Mouse (Mus musculus): ENCODE data around the gene Hivep3.

GRCm38 (mm10) chr4:119896572-119896971, 163.0 kb downstream of the Hivep3 start:
- no peak for TF ChIP-seq CTCF (IDR thresholded peaks at IDR 0.05; ENCODE audit: control insufficient read depth, insufficient read depth, insufficient read length)
- TF ChIP-seq FOSL1 (IDR thresholded peaks at IDR 0.05; ENCODE audit: insufficient read depth, low read length, poor library complexity, severe bottlenecking), result no peak
- no peak for TF ChIP-seq CEBPB (IDR thresholded peaks at IDR 0.05; ENCODE audit: low read depth)
- TF ChIP-seq USF1 (IDR thresholded peaks at IDR 0.05; ENCODE audit: low read depth), result no peak
- no peak for TF ChIP-seq MAX (IDR thresholded peaks at IDR 0.05)
- TF ChIP-seq MYOD1 (IDR thresholded peaks at IDR 0.05; ENCODE audit: control insufficient read depth, insufficient read length, low read depth), result no peak
